Mouse (Mus musculus) stomach, postnatal 0 days (tissue): ENCODE data around the gene Ppl.

ENCODE experiments used
- CTCF ChIP-seq: IDR thresholded peaks from 2 replicates; pipeline ENCODE4 v1.5.1; 2016; ENCODE audit warnings: antibody characterized with exemption, low read depth, mild to moderate bottlenecking, moderate library complexity
- EP300 ChIP-seq: optimal IDR thresholded peaks from 2 replicates; pipeline ENCODE3; 2016; ENCODE audit warnings: antibody characterized with exemption

DNA sequence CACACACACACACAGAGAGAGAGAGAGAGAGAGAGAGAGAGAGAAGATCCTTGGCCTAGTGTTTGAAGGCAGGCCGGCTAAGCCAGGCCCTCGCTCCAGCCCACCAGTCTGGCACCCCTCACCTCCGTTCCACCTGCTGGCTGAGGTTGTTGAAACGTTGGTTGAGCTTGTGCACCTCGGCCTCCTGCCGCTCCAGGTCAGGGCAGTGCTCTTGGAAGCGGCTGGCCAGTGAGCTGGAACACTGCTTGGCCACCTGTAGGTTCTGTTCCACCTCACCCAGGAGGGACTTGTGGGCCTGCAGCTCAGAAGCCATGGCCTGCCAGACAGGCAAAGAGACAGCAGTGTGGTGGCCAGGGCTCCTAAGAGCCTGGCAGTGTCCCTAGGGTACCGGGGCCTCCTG is 35.7 kb downstream of the Ppl start:
- TF ChIP-seq CTCF (no peak), EP300 (no peak)
